Mouse (Mus musculus): ENCODE data around the gene Nrgn. TPM values are rescaled to one million over a fixed set of nuclear protein-coding genes. Genes with fewer than 3 reads are reported as not detected.

Gene Nrgn
- 444 and 474 TPM in 2 replicates for total RNA-seq (2014; fragmentation: Nextera tagmentation)
- 136 and 149 TPM in 2 replicates for total RNA-seq (2017)
- polyA plus RNA-seq (2012) = 2,434 and 2,443 TPM in 2 replicates

- H3K4me3 ChIP-seq (ENCODE audit: low read depth, low read length) = peak within 1 kb of the TSS; percentile 80
These were observed at the start of gene Nrgn for GRCm38 (mm10) chr9:37552536-37553293. Gene Nrgn (minus strand): TSS chr9:37552904.

GRCm38 (mm10) chr9:37600538-37601205 lies 48.0 kb upstream of the Nrgn start:
- H3K4me3 ChIP-seq (ENCODE audit: low read depth, low read length) = no peak overlapping the region; the same call in 1 of the 2 replicates
- peaks cover 42% of the 10 kb centered on the region for H3K4me1 ChIP-seq (ENCODE audit: insufficient read depth, low read depth, low read length)
- H3K9me3 ChIP-seq (replicated peaks) = no peaks in the 10 kb centered on the region
- ATAC-seq (ENCODE audit: extremely low read depth, insufficient number of reproducible peaks, low FRiP score, poor library complexity, severe bottlenecking) = no peak; the same call in 1 of the 2 replicates
- no peaks in the 10 kb centered on the region for H3K36me3 ChIP-seq (replicated peaks)
- TF ChIP-seq GATA1 (IDR thresholded peaks at IDR 0.05; ENCODE audit: borderline replicate concordance, low read length) = no peak
- 0 out of 2 replicates have a peak, but pooled peaks have one; percentile 10 for TF ChIP-seq CTCF (IDR thresholded peaks at IDR 0.05; ENCODE audit: low read depth, low read length)
- TF ChIP-seq GATA2 (IDR thresholded peaks at IDR 0.05; ENCODE audit: borderline replicate concordance, low read depth, low read length) = no peak
- no peak for TF ChIP-seq TAL1 (conservative IDR thresholded peaks at IDR 0.05; ENCODE audit: low read depth, low read length)
- no peak for TF ChIP-seq POLR2AphosphoS5 (IDR thresholded peaks at IDR 0.05; ENCODE audit: insufficient replicate concordance, low read depth, low read length)
- no peak for DNase-seq (ENCODE audit: low spot score)
- no peaks in the 10 kb centered on the region for H3K27me3 ChIP-seq (ENCODE audit: insufficient read depth, low read length)

More at GRCm38 (mm10) chr9:37552536-37553293, at the start of gene Nrgn:
- peak; percentile 84 for DNase-seq (ENCODE audit: low spot score)
- Histone ChIP-seq H3K27me3 (ENCODE audit: insufficient read depth, low read length) (no peaks in the 10 kb centered on the region), H3K9me3 (replicated peaks) (no peaks in the 10 kb centered on the region), H3K4me1 (ENCODE audit: insufficient read depth, low read depth, low read length) (peaks cover 91% of the 10 kb centered on the region), H3K36me3 (replicated peaks) (peaks cover 28% of the 10 kb centered on the region)
- TF ChIP-seq TAL1 (conservative IDR thresholded peaks at IDR 0.05; ENCODE audit: low read depth, low read length) (no peak), POLR2AphosphoS5 (IDR thresholded peaks at IDR 0.05; ENCODE audit: insufficient replicate concordance, low read depth, low read length) (no peak)
- ATAC-seq (ENCODE audit: extremely low read depth, insufficient number of reproducible peaks, low FRiP score, poor library complexity, severe bottlenecking) = peak; percentile 55

- ATAC-seq (ENCODE audit: extremely low read depth, insufficient number of reproducible peaks, low FRiP score, poor library complexity, severe bottlenecking) (no peak), DNase-seq (ENCODE audit: low spot score) (no peak)
- Histone ChIP-seq H3K9me3 (replicated peaks) (no peaks in the 10 kb centered on the region), H3K27me3 (ENCODE audit: insufficient read depth, low read length) (no peaks in the 10 kb centered on the region), H3K4me1 (ENCODE audit: insufficient read depth, low read depth, low read length) (peaks cover 45% of the 10 kb centered on the region), H3K4me3 (ENCODE audit: low read depth, low read length) (no peak overlapping the region), H3K36me3 (replicated peaks) (no peaks in the 10 kb centered on the region)
- TF ChIP-seq GATA1 (IDR thresholded peaks at IDR 0.05; ENCODE audit: borderline replicate concordance, low read length) (no peak), CTCF (IDR thresholded peaks at IDR 0.05; ENCODE audit: low read depth, low read length) (no peak), TAL1 (conservative IDR thresholded peaks at IDR 0.05; ENCODE audit: low read depth, low read length) (no peak)
These were observed 45.9 kb upstream of the Nrgn start for GRCm38 (mm10) chr9:37598637-37599036.

- H3K4me1 ChIP-seq (ENCODE audit: insufficient read depth, low read depth, low read length) = peaks cover 62% of the 10 kb centered on the region
- H3K9me3 ChIP-seq (replicated peaks) = peaks cover 5% of the 10 kb centered on the region
- H3K36me3 ChIP-seq (replicated peaks) = no peaks in the 10 kb centered on the region
- ATAC-seq (ENCODE audit: extremely low read depth, insufficient number of reproducible peaks, low FRiP score, poor library complexity, severe bottlenecking) = no peak
- no peak for DNase-seq (ENCODE audit: low spot score)
- no peak for TF ChIP-seq CTCF (IDR thresholded peaks at IDR 0.05; ENCODE audit: low read depth, low read length)
- TF ChIP-seq TAL1 (conservative IDR thresholded peaks at IDR 0.05; ENCODE audit: low read depth, low read length) = no peak
- TF ChIP-seq GATA1 (IDR thresholded peaks at IDR 0.05; ENCODE audit: borderline replicate concordance, low read length) = no peak
- TF ChIP-seq POLR2AphosphoS5 (IDR thresholded peaks at IDR 0.05; ENCODE audit: insufficient replicate concordance, low read depth, low read length) = no peak
- no peak for TF ChIP-seq GATA2 (IDR thresholded peaks at IDR 0.05; ENCODE audit: borderline replicate concordance, low read depth, low read length)
- H3K4me3 ChIP-seq (ENCODE audit: low read depth, low read length) = no peak overlapping the region
- no peaks in the 10 kb centered on the region for H3K27me3 ChIP-seq (ENCODE audit: insufficient read depth, low read length)
These were observed 42.9 kb upstream of the Nrgn start for GRCm38 (mm10) chr9:37595570-37595969.

GRCm38 (mm10) chr9:37593690-37594089 lies 41.0 kb upstream of the Nrgn start:
- no peak for DNase-seq (ENCODE audit: low spot score)
- no peak for ATAC-seq (ENCODE audit: extremely low read depth, insufficient number of reproducible peaks, low FRiP score, poor library complexity, severe bottlenecking)
- TF ChIP-seq POLR2AphosphoS5 (IDR thresholded peaks at IDR 0.05; ENCODE audit: insufficient replicate concordance, low read depth, low read length) (no peak), CTCF (IDR thresholded peaks at IDR 0.05; ENCODE audit: low read depth, low read length) (no peak), GATA2 (IDR thresholded peaks at IDR 0.05; ENCODE audit: borderline replicate concordance, low read depth, low read length) (no peak), GATA1 (IDR thresholded peaks at IDR 0.05; ENCODE audit: borderline replicate concordance, low read length) (no peak), TAL1 (conservative IDR thresholded peaks at IDR 0.05; ENCODE audit: low read depth, low read length) (no peak)
- Histone ChIP-seq H3K27me3 (ENCODE audit: insufficient read depth, low read length) (no peaks in the 10 kb centered on the region), H3K36me3 (replicated peaks) (no peaks in the 10 kb centered on the region), H3K4me3 (ENCODE audit: low read depth, low read length) (no peak overlapping the region), H3K4me1 (ENCODE audit: insufficient read depth, low read depth, low read length) (peaks cover 58% of the 10 kb centered on the region), H3K9me3 (replicated peaks) (peaks cover 5% of the 10 kb centered on the region)

GRCm38 (mm10) chr9:37592633-37593032 lies 39.9 kb upstream of the Nrgn start:
- no peaks in the 10 kb centered on the region for H3K36me3 ChIP-seq (replicated peaks)
- peaks cover 5% of the 10 kb centered on the region for H3K9me3 ChIP-seq (replicated peaks)
- peaks cover 54% of the 10 kb centered on the region for H3K4me1 ChIP-seq (ENCODE audit: insufficient read depth, low read depth, low read length)
- no peak for TF ChIP-seq POLR2AphosphoS5 (IDR thresholded peaks at IDR 0.05; ENCODE audit: insufficient replicate concordance, low read depth, low read length)
- TF ChIP-seq GATA1 (IDR thresholded peaks at IDR 0.05; ENCODE audit: borderline replicate concordance, low read length) = no peak
- TF ChIP-seq GATA2 (IDR thresholded peaks at IDR 0.05; ENCODE audit: borderline replicate concordance, low read depth, low read length) = no peak
- no peak for TF ChIP-seq CTCF (IDR thresholded peaks at IDR 0.05; ENCODE audit: low read depth, low read length)
- no peak for TF ChIP-seq TAL1 (conservative IDR thresholded peaks at IDR 0.05; ENCODE audit: low read depth, low read length)
- no peak for DNase-seq (ENCODE audit: low spot score)
- no peak for ATAC-seq (ENCODE audit: extremely low read depth, insufficient number of reproducible peaks, low FRiP score, poor library complexity, severe bottlenecking)
- H3K27me3 ChIP-seq (ENCODE audit: insufficient read depth, low read length) = no peaks in the 10 kb centered on the region
- peak overlapping the region; percentile 5; the same call in 1 of the 2 replicates for H3K4me3 ChIP-seq (ENCODE audit: low read depth, low read length)
